Mouse (Mus musculus) heart, adult 2 months (tissue): ENCODE measurements at regions not wholly inside any gene's neighbourhood (a gene's known extent, or its start where the extent isn't known, plus 50 kb on each side); places are given as distances from the start of the nearest gene placed in this dataset.

Experiments used
- DNase-seq, 2 experiments: peaks; one replicate each; pipeline ENCODE4 v3.0.0; 2021
- H3K27ac ChIP-seq: fragments of 200-600 bp; 2 replicates; pipeline ENCODE4 v1.8.1; 2022
- H3K27me3 ChIP-seq: fragments of 200-500 bp; 2 replicates; pipeline ENCODE4 v1.6.1; 2012; ENCODE audit warnings: mild to moderate bottlenecking, low read length, inconsistent platforms, mixed read lengths; ENCODE audit not compliant: control insufficient read depth, insufficient read depth
- H3K36me3 ChIP-seq: fragments of 200-500 bp; 2 replicates; pipeline ENCODE4 v1.6.1; 2012; ENCODE audit warnings: low read length, inconsistent platforms; ENCODE audit not compliant: control insufficient read depth, insufficient read depth
- H3K4me1 ChIP-seq: fragments of 200-500 bp; 2 replicates; pipeline ENCODE4 v1.6.1; 2011; ENCODE audit warnings: low read length; ENCODE audit not compliant: control insufficient read depth, insufficient read depth
- H3K4me3 ChIP-seq: fragments of 200-600 bp; 2 replicates; pipeline ENCODE4 v1.8.1; 2022
- H3K79me2 ChIP-seq: fragments of 200-500 bp; replicated peaks from 2 replicates; pipeline ENCODE4 v1.6.1; 2012; ENCODE audit warnings: mild to moderate bottlenecking, inconsistent platforms, low read length, moderate library complexity, mixed read lengths; ENCODE audit not compliant: control insufficient read depth, insufficient read depth
- H3K9ac ChIP-seq: fragments of 200-500 bp; 2 replicates; pipeline ENCODE4 v1.6.1; 2012; ENCODE audit warnings: low read depth, mild to moderate bottlenecking, control low read depth, inconsistent platforms, low read length, mixed read lengths
- CTCF ChIP-seq: fragments of 200-600 bp; IDR thresholded peaks from 2 replicates; pipeline ENCODE4 v1.8.1; 2022; ENCODE audit warnings: antibody characterized with exemption, mild to moderate bottlenecking, moderate library complexity
- EP300 ChIP-seq: fragments of 200-500 bp; IDR thresholded peaks from 2 replicates; pipeline ENCODE4 v1.6.1; 2011; ENCODE audit warnings: low read depth, low read length, control low read depth; ENCODE audit not compliant: insufficient read depth
- POLR2A ChIP-seq: fragments of 200-500 bp; IDR thresholded peaks from 2 replicates; pipeline ENCODE4 v1.6.1; 2011; ENCODE audit warnings: mild to moderate bottlenecking, low read depth, low read length, control low read depth; ENCODE audit not compliant: insufficient read depth
- WGBS: fragments of 180-500 bp; shearing (Covaris S2); methylation state at CpG from one replicate; pipeline ENCODE4 v1.1.7; 2018; 5-methylcytosine and 5-hydroxymethylcytosine counted together
- intact Hi-C: fragments of 180-260 bp; cut with DNase I; formaldehyde crosslinking; loops from one replicate; pipeline ENCODE4 v1.15.1; 2025

DNA sequence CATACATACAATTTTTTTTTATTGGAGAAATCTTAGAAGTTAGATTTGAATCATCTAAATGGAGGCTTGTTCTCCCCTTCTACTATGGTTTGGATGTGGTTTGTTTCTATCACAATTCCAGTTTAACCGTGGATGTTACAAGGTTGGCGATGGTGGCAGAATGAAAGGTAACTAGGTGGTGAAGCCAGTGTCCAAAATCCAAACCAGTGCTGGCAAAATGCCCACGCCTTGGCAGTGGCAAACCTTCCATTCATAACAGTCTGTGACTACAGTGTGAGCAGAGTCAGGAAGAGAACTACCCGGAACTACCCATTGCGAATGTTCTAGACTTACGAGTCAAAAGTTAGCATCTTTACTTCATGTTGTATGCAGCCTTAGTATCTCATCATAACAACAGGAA, 163.6 kb upstream of the Ccdc122 start:
- Histone ChIP-seq H3K27me3 (no peaks in the 10 kb centered on the region), H3K9ac (no peak overlapping the region), H3K36me3 (peaks cover 6% of the 10 kb centered on the region), H3K27ac (no peak overlapping the region), H3K4me3 (no peak overlapping the region), H3K4me1 (peaks cover 4% of the 10 kb centered on the region), H3K79me2 (no peaks in the 10 kb centered on the region)
- intact Hi-C loops, result loop anchor here (5.0 kb wide), 1 partner anchor 256 kb away; no protein-coding TSS in a partner anchor
- DNase-seq, result no peak
- TF ChIP-seq CTCF (no peak), EP300 (no peak), POLR2A (no peak)
- whole genome bisulfite sequencing, result 90% methylated on average over 6 of the region's 6 CpGs

DNA sequence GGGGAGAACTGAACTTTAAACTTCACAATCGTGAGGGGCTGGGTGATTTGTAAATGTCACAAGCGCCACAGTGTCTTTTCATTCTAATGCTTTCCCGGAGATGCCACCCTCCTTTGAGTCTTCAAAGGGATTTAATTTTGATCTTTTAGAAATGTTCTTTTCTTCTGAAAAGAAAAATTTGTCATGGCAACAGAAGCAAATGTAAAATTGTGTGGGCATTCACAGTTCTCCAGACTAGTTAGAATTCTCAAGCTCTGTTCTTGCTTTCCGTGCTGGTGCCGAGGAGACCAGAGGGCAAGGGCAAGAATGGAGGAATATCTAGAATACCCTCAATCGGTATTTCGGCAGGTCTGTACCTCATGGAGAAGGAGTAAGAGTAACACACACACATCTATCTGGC, 164.1 kb upstream of the Ccdc122 start:
- no peak for DNase-seq
- no peaks in the 10 kb centered on the region for H3K27me3 ChIP-seq
- H3K79me2 ChIP-seq, result no peaks in the 10 kb centered on the region
- intact Hi-C loops, result loop anchor here (5.0 kb wide), 1 partner anchor 255 kb away; no protein-coding TSS in a partner anchor
- H3K27ac ChIP-seq, result no peak overlapping the region
- no peak overlapping the region for H3K9ac ChIP-seq
- H3K4me1 ChIP-seq, result peaks cover 4% of the 10 kb centered on the region
- TF ChIP-seq EP300, result no peak
- no peak for TF ChIP-seq CTCF
- no peak for TF ChIP-seq POLR2A
- H3K36me3 ChIP-seq, result peaks cover 6% of the 10 kb centered on the region
- no peak overlapping the region for H3K4me3 ChIP-seq
- 94% methylated on average over 7 of the region's 7 CpGs for WGBS

DNA sequence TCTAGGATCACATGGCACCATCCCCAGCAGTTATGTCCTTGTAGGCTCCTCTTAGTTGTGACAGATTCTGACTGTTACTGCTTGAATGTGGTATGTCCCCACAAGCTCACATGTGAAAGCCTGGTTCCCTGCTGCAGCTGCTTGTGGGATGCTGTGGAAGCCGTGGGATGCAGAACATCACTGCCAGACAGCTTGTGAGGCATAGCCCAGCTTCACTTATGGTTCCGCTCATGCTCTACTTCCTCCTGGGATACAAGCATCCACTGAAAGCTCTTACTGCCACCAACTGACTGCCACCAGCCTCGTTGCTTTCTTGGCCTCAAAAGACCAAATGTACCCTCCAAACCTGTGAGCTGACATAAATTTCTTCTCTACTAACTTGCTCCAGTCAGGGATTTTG, 167.7 kb upstream of the Ccdc122 start:
- intact Hi-C loops, result no loop called here
- H3K4me3 ChIP-seq, result no peak overlapping the region
- no peak overlapping the region for H3K9ac ChIP-seq
- no peaks in the 10 kb centered on the region for H3K27me3 ChIP-seq
- 94% methylated on average over 3 of the region's 3 CpGs for WGBS
- TF ChIP-seq EP300 (no peak), CTCF (no peak), POLR2A (no peak)
- no peaks in the 10 kb centered on the region for H3K36me3 ChIP-seq
- peak overlapping the region; percentile 68 for H3K27ac ChIP-seq
- no peaks in the 10 kb centered on the region for H3K79me2 ChIP-seq
- peaks cover 5% of the 10 kb centered on the region for H3K4me1 ChIP-seq
- no peak for DNase-seq

DNA sequence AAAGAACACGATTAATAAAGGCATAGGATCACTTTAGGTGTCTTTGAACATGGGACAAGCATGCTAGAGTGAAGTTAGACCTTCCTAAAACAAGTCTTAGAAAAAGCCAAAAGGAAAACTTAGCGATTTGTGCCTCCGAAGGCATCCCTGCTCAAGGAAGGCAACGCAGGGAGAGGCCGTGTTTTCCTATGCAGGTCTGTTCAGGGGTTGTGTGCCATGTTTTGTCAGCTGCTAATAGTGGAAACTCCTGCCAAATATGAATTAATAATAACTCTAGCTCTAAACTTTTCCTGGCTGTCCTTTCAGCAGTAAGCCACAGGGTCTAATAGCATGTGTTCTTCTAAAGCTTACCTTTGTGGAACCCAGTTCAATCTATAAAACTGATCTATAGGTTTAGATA, 168.4 kb upstream of the Ccdc122 start:
- 58% methylated on average over 5 of the region's 5 CpGs for WGBS
- H3K79me2 ChIP-seq, result no peaks in the 10 kb centered on the region
- no peak overlapping the region for H3K9ac ChIP-seq
- no peaks in the 10 kb centered on the region for H3K36me3 ChIP-seq
- DNase-seq, result no peak
- H3K4me1 ChIP-seq, result peaks cover 5% of the 10 kb centered on the region
- H3K4me3 ChIP-seq, result no peak overlapping the region
- no peaks in the 10 kb centered on the region for H3K27me3 ChIP-seq
- peak overlapping the region; percentile 68 for H3K27ac ChIP-seq
- TF ChIP-seq CTCF (no peak), POLR2A (no peak), EP300 (no peak)
- intact Hi-C loops, result no loop called here

DNA sequence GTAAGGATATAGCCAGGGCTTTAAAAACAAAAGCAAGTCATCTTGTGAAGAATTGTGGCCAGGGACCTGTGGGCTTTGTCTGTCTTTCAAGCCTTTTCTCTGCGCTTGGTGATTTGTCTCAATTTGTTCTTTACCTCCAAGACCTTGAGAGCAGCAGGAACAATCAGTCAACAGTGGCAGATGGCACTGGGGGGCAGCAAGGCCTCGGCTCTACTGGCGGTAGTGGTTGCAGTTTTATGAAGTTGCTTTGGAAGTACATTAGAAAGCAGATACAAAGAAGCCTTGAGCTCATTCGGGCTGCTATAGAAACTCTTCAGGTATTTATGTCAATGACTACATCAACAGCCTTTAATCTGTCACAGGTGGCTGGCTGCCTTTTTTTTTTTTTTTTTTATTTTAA, 171.9 kb upstream of the Ccdc122 start:
- intact Hi-C loops, result no loop called here
- Histone ChIP-seq H3K27me3 (no peaks in the 10 kb centered on the region), H3K9ac (no peak overlapping the region), H3K4me3 (no peak overlapping the region), H3K36me3 (no peaks in the 10 kb centered on the region), H3K79me2 (no peaks in the 10 kb centered on the region), H3K4me1 (peaks cover 5% of the 10 kb centered on the region), H3K27ac (no peak overlapping the region)
- DNase-seq, result no peak
- 90% methylated on average over 4 of the region's 4 CpGs for WGBS
- no peak for TF ChIP-seq EP300
- TF ChIP-seq CTCF, result no peak
- no peak for TF ChIP-seq POLR2A

DNA sequence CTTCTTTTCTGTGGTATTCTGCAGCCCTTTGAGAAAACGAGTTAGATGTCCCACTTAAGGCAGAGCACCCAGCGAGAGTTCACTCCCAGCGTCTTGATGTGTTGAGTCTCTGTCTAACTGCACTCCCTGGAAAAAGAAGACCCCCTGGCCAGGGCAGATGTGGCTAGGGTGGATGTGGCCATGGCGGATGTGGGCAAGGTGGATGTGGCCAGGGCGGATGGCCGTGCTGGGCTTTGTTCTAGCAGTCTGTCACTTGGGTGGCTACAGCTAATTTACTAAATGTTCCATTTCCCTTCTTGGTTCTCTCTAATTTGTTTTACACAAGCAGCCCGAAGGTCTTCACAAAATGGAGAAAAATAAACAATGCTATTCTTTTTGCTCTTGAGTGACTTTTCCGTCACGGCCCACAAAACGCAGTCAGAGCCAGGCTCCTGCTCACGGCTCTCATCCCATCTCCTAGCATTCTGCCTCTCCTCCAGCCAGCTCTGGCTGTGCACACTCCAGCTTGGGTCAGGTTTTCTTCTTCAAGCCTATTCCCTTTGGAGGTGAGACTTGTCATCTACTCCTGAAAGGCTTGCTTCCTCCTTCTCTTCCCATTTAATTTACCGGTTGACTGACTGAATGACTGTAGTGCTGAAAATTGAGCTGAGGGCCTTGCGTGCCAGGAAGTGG, 173.4 kb upstream of the Ccdc122 start:
- intact Hi-C loops, result no loop called here
- WGBS, result 86% methylated on average over 13 of the region's 13 CpGs

More for the DNA sequence above, 173.4 kb upstream of the Ccdc122 start:
- DNase-seq, result no peak
- Histone ChIP-seq H3K4me3 (no peak overlapping the region), H3K36me3 (no peaks in the 10 kb centered on the region), H3K79me2 (no peaks in the 10 kb centered on the region), H3K27me3 (no peaks in the 10 kb centered on the region), H3K9ac (no peak overlapping the region), H3K27ac (no peak overlapping the region), H3K4me1 (peaks cover 2% of the 10 kb centered on the region; the same call in 1 of the 2 replicates)
- no peak for TF ChIP-seq POLR2A
- no peak for TF ChIP-seq EP300
- no peak for TF ChIP-seq CTCF
